Mouse (Mus musculus): ENCODE measurements around the gene Galnt17. TPM values are rescaled to one million over a fixed set of nuclear protein-coding genes. Genes with fewer than 3 reads are reported as not detected.

Galnt17 gene
- polyA plus RNA-seq, 1 experiment: 0.73 TPM

GRCm38 (mm10) chr5:130875391-130875790 is 432.9 kb downstream of the Galnt17 start:
- Histone ChIP-seq H3K9ac (ENCODE audit: low read depth, poor library complexity, severe bottlenecking) (no peak overlapping the region), H3K9me3 (replicated peaks; ENCODE audit: control insufficient read depth, insufficient read depth, low read length, poor library complexity, severe bottlenecking) (peaks cover 4% of the 10 kb centered on the region; the same call in 1 of the 2 replicates), H3K27me3 (ENCODE audit: control insufficient read depth, insufficient read depth, low read length, poor library complexity, severe bottlenecking) (no peaks in the 10 kb centered on the region), H3K36me3 (ENCODE audit: control insufficient read depth, insufficient read depth, low read length, poor library complexity, severe bottlenecking) (no peaks in the 10 kb centered on the region), H3K4me3 (ENCODE audit: low read depth, low read length) (no peak overlapping the region), H3K27ac (ENCODE audit: insufficient read depth, low read length) (no peak overlapping the region), H3K4me1 (ENCODE audit: control insufficient read depth, insufficient read depth, low read length) (no peaks in the 10 kb centered on the region)
- no peak for TF ChIP-seq CTCF (IDR thresholded peaks at IDR 0.05; ENCODE audit: low read depth, low read length)
- no peak for TF ChIP-seq EP300 (IDR thresholded peaks at IDR 0.05; ENCODE audit: insufficient read depth, low read depth, low read length)
- TF ChIP-seq POLR2A (IDR thresholded peaks at IDR 0.05; ENCODE audit: insufficient read depth, low read length): no peak

- H3K9me3 ChIP-seq (replicated peaks; ENCODE audit: control insufficient read depth, insufficient read depth, low read length, poor library complexity, severe bottlenecking): peaks cover 4% of the 10 kb centered on the region; the same call in 1 of the 2 replicates
- no peaks in the 10 kb centered on the region for H3K27me3 ChIP-seq (ENCODE audit: control insufficient read depth, insufficient read depth, low read length, poor library complexity, severe bottlenecking)
- no peaks in the 10 kb centered on the region for H3K4me1 ChIP-seq (ENCODE audit: control insufficient read depth, insufficient read depth, low read length)
- no peaks in the 10 kb centered on the region for H3K36me3 ChIP-seq (ENCODE audit: control insufficient read depth, insufficient read depth, low read length, poor library complexity, severe bottlenecking)
- no peak overlapping the region for H3K27ac ChIP-seq (ENCODE audit: insufficient read depth, low read length)
- no peak overlapping the region for H3K9ac ChIP-seq (ENCODE audit: low read depth, poor library complexity, severe bottlenecking)
- H3K4me3 ChIP-seq (ENCODE audit: low read depth, low read length): no peak overlapping the region
- TF ChIP-seq CTCF (IDR thresholded peaks at IDR 0.05; ENCODE audit: low read depth, low read length) (no peak), POLR2A (IDR thresholded peaks at IDR 0.05; ENCODE audit: insufficient read depth, low read length) (no peak), EP300 (IDR thresholded peaks at IDR 0.05; ENCODE audit: insufficient read depth, low read depth, low read length) (no peak)
Measured at GRCm38 (mm10) chr5:130871086-130871485, 437.2 kb downstream of the Galnt17 start.

GRCm38 (mm10) chr5:130869869-130870268 is 438.4 kb downstream of the Galnt17 start:
- Histone ChIP-seq H3K4me3 (ENCODE audit: low read depth, low read length) (no peak overlapping the region), H3K27ac (ENCODE audit: insufficient read depth, low read length) (no peak overlapping the region), H3K9me3 (replicated peaks; ENCODE audit: control insufficient read depth, insufficient read depth, low read length, poor library complexity, severe bottlenecking) (peaks cover 3% of the 10 kb centered on the region; the same call in 1 of the 2 replicates), H3K9ac (ENCODE audit: low read depth, poor library complexity, severe bottlenecking) (no peak overlapping the region), H3K36me3 (ENCODE audit: control insufficient read depth, insufficient read depth, low read length, poor library complexity, severe bottlenecking) (no peaks in the 10 kb centered on the region), H3K27me3 (ENCODE audit: control insufficient read depth, insufficient read depth, low read length, poor library complexity, severe bottlenecking) (no peaks in the 10 kb centered on the region), H3K4me1 (ENCODE audit: control insufficient read depth, insufficient read depth, low read length) (no peaks in the 10 kb centered on the region)
- TF ChIP-seq POLR2A (IDR thresholded peaks at IDR 0.05; ENCODE audit: insufficient read depth, low read length) (no peak), EP300 (IDR thresholded peaks at IDR 0.05; ENCODE audit: insufficient read depth, low read depth, low read length) (no peak), CTCF (IDR thresholded peaks at IDR 0.05; ENCODE audit: low read depth, low read length) (peak; percentile 43)

GRCm38 (mm10) chr5:130862302-130862701 is 446.0 kb downstream of the Galnt17 start:
- Histone ChIP-seq H3K9me3 (replicated peaks; ENCODE audit: control insufficient read depth, insufficient read depth, low read length, poor library complexity, severe bottlenecking) (no peaks in the 10 kb centered on the region), H3K4me3 (ENCODE audit: low read depth, low read length) (no peak overlapping the region), H3K4me1 (ENCODE audit: control insufficient read depth, insufficient read depth, low read length) (no peaks in the 10 kb centered on the region), H3K27me3 (ENCODE audit: control insufficient read depth, insufficient read depth, low read length, poor library complexity, severe bottlenecking) (no peaks in the 10 kb centered on the region), H3K36me3 (ENCODE audit: control insufficient read depth, insufficient read depth, low read length, poor library complexity, severe bottlenecking) (no peaks in the 10 kb centered on the region), H3K9ac (ENCODE audit: low read depth, poor library complexity, severe bottlenecking) (no peak overlapping the region), H3K27ac (ENCODE audit: insufficient read depth, low read length) (no peak overlapping the region)
- no peak for TF ChIP-seq POLR2A (IDR thresholded peaks at IDR 0.05; ENCODE audit: insufficient read depth, low read length)
- no peak for TF ChIP-seq CTCF (IDR thresholded peaks at IDR 0.05; ENCODE audit: low read depth, low read length)
- no peak for TF ChIP-seq EP300 (IDR thresholded peaks at IDR 0.05; ENCODE audit: insufficient read depth, low read depth, low read length)

- no peak overlapping the region for H3K27ac ChIP-seq (ENCODE audit: insufficient read depth, low read length)
- H3K9ac ChIP-seq (ENCODE audit: low read depth, poor library complexity, severe bottlenecking): no peak overlapping the region
- H3K4me1 ChIP-seq (ENCODE audit: control insufficient read depth, insufficient read depth, low read length): no peaks in the 10 kb centered on the region
- H3K27me3 ChIP-seq (ENCODE audit: control insufficient read depth, insufficient read depth, low read length, poor library complexity, severe bottlenecking): no peaks in the 10 kb centered on the region
- H3K4me3 ChIP-seq (ENCODE audit: low read depth, low read length): no peak overlapping the region
- H3K9me3 ChIP-seq (replicated peaks; ENCODE audit: control insufficient read depth, insufficient read depth, low read length, poor library complexity, severe bottlenecking): no peaks in the 10 kb centered on the region
- TF ChIP-seq POLR2A (IDR thresholded peaks at IDR 0.05; ENCODE audit: insufficient read depth, low read length) (no peak), CTCF (IDR thresholded peaks at IDR 0.05; ENCODE audit: low read depth, low read length) (peak; percentile 34)
- H3K36me3 ChIP-seq (ENCODE audit: control insufficient read depth, insufficient read depth, low read length, poor library complexity, severe bottlenecking): no peaks in the 10 kb centered on the region
Measured at GRCm38 (mm10) chr5:130859736-130860135, 448.6 kb downstream of the Galnt17 start.

GRCm38 (mm10) chr5:130858706-130859105 is 449.6 kb downstream of the Galnt17 start:
- TF ChIP-seq CTCF (IDR thresholded peaks at IDR 0.05; ENCODE audit: low read depth, low read length) (no peak), POLR2A (IDR thresholded peaks at IDR 0.05; ENCODE audit: insufficient read depth, low read length) (no peak), EP300 (IDR thresholded peaks at IDR 0.05; ENCODE audit: insufficient read depth, low read depth, low read length) (no peak)
- Histone ChIP-seq H3K9ac (ENCODE audit: low read depth, poor library complexity, severe bottlenecking) (no peak overlapping the region), H3K36me3 (ENCODE audit: control insufficient read depth, insufficient read depth, low read length, poor library complexity, severe bottlenecking) (no peaks in the 10 kb centered on the region), H3K9me3 (replicated peaks; ENCODE audit: control insufficient read depth, insufficient read depth, low read length, poor library complexity, severe bottlenecking) (no peaks in the 10 kb centered on the region), H3K4me1 (ENCODE audit: control insufficient read depth, insufficient read depth, low read length) (no peaks in the 10 kb centered on the region), H3K27ac (ENCODE audit: insufficient read depth, low read length) (no peak overlapping the region), H3K4me3 (ENCODE audit: low read depth, low read length) (no peak overlapping the region), H3K27me3 (ENCODE audit: control insufficient read depth, insufficient read depth, low read length, poor library complexity, severe bottlenecking) (no peaks in the 10 kb centered on the region)
